Mouse (Mus musculus) gastrocnemius, postnatal 36 days (tissue): ENCODE measurements at regions not wholly inside any gene's neighbourhood (a gene's known extent, or its start where the extent isn't known, plus 50 kb on each side); places are given as distances from the start of the nearest gene placed in this dataset.

Source experiments
- DNase-seq, 2 experiments: peaks; one replicate each; pipeline ENCODE4 v3.0.0; 2022
- intact Hi-C: fragments of 180-260 bp; cut with DNase I; formaldehyde crosslinking; loops from one replicate; pipeline ENCODE4 v1.15.1; 2025

DNA sequence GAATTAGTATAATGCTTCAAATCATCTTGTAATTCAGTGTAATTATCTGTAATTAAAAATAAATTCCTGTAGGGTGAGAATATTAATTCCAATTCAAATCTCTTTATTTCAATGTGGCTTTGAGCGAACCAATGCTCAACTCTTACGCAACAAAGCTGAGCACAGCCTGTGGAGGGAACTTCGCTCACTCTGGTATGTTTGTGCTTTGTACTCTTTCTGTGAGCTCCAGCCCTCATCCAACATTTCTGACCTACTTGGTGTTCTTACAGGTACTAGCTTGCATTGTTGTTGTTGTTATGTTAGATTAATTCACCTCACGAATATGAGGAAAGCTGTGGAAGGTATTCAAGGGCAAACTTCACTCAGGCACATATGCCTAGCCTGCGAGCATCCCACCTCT lies 299.7 kb downstream of the Cog6 start:
- no peak for DNase-seq
- intact Hi-C loops = no loop called here

- DNase-seq = peak; percentile 17 to 22
- intact Hi-C loops = no loop called here
Measured at GRCm38 (mm10) chr3:52712151-52712550, 304.9 kb downstream of the Cog6 start.

- no peak for DNase-seq
- intact Hi-C loops = no loop called here
Measured at GRCm38 (mm10) chr3:52711133-52711532, 305.9 kb downstream of the Cog6 start.

- DNase-seq = no peak
- intact Hi-C loops = no loop called here
Measured at GRCm38 (mm10) chr3:52708746-52709145, 308.3 kb downstream of the Cog6 start.

- intact Hi-C loops = no loop called here
- DNase-seq = no peak
Measured at GRCm38 (mm10) chr3:52708301-52708700, 308.7 kb downstream of the Cog6 start.

DNA sequence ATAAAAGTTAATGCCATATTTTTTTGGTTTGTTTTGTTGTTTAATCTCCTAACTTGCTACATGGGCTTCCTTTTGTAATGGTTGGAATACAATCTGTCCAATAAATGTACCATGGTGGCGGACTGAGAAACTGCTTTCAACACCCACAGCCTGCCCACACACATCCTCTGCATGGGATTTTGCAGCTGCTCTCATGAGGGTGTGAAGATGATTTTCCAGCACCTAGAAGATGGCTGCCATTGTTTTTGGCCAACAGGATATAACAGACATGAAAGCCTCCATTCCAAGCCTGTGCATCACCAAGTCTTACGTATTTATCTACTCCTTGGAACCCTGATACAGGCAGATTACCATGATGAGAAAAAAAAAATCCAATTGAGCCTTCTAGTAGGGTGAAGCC lies 310.4 kb downstream of the Cog6 start:
- no peak for DNase-seq
- intact Hi-C loops = no loop called here

DNA sequence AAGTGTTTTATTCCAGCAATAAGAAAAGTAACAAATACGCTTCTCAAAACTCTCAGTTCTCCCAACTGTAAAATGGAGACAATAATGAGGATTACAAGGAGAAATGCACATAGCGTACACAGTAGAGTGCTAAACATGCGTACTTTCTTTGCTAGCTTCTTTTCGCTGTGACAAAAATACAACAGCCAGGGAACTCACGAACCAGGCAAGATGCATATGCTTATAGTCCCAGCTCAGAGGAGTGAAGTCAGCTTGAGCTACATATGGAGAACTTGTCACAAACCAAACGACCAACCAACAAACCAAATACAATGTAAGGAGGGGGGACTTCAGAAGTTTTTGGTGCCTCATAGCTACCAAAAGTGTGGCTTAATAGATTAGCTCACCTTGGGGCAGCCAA lies 313.3 kb downstream of the Cog6 start:
- no peak for DNase-seq
- intact Hi-C loops = no loop called here

DNA sequence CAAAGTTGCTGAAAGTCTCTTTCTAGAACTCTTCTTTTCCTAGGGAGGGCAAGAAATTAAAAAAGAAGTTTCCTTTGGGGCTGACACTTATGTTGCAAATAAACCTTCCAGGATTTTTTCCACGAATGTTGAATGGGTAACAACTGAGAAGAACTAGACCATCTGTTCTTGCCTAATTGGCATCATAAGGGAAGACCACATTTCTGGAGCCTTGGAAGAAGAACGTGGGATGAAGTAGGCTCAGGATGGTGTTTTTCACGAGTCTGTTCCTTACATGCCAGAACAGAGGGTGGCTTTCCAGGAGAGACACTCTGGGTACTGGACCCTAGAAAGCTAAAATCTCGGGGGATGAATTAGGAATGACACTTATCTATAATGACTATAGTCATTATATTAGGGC lies 314.1 kb downstream of the Cog6 start:
- DNase-seq = no peak
- intact Hi-C loops = no loop called here

DNA sequence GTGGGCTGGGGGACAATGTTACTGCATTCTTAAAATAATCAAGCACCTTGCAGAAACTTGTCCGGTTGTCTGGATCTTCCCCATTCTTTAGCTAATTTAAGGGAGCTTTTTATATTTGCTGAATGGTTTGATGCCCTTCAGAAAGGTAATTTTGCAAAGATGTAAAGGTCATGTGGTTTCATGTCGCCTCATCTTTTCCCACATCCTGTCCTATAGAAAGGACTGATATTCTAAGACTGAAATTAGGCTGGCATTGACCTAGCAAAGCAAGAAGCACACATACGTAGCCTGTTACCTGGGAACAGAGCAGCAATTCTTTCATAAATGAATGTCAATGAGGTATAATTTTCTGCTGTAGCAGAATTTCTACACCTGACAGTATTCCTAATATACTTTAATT lies 315.4 kb downstream of the Cog6 start:
- DNase-seq = no peak
- intact Hi-C loops = no loop called here

- intact Hi-C loops = no loop called here
- no peak for DNase-seq
Measured at GRCm38 (mm10) chr3:52693813-52694212, 323.2 kb downstream of the Cog6 start.

DNA sequence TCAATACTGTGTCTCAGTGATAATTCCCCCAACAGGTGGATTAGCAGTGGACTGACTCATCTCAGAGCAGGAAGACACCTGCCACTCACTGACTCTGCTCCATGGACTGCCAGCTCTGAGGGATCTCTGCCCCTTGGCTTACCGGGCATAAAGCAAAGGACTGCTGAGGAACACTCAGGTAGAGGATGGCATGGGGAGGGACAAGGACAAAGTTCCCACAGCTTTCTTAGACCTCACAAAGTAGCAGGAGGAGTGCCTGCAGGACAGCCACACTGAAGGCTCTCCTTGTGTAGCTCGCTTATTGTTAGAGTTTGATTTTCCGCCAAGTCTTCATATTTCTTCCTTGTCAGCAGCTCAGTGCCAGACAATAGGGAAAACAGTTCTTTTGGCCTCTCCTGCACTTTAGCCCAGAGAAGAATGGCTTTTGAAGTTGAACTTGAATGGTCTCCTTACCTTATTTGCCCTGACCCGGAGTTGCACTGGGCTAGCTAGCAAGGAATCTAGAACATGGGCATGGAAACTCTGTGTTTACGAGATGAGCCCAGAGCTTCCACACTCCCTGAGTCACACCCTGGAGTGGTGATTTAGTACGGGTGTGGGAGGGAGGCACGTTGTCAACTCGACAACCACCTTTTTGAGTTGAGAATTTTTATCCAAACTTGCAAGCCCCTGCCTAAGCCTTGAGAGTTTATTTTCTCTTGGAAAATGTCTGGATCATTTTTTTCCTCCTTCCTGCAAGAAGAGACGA lies 331.4 kb downstream of the Cog6 start:
- intact Hi-C loops = no loop called here
- DNase-seq = peak in 1 of 2 experiments; percentile 42

GRCm38 (mm10) chr3:52680824-52681388 lies 336.1 kb downstream of the Cog6 start:
- no peak for DNase-seq
- intact Hi-C loops = no loop called here

DNA sequence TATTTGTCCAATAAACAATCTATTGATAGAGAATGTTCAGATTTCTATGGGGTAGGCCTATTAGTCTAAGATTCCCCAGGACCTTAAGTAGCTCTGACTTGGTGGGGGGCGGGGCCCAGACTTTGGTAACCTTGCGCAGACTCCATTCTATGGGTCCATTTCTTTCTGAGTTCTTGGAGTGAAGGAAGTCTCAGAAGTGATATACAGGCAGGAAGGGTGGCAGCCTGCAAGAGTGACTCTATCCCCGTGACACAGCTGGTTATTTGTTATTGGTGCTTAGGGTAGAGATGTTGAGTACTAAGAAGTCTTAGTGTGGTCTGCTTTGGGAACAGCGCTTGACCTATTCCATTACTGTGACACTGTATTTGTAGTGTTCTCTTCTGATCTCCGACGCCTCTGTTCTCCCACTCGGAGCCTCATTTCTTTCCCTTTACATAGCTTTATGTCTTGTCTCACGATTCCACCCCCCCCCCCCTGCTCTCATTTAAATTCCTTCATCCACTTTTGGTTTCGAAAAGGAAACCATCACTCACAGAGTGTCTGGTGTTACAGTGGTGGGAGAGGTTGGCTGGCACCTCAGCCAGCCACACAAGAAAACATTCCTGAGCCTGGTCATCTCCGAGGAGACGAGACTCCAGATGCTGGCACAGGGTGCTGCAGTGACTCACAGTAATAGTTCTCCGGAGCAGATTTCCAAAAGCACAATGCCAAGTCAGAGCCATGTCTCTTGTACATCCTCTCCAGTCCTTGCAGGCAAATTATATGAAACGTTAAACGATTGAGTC lies 340.0 kb downstream of the Cog6 start:
- DNase-seq = no peak
- intact Hi-C loops = no loop called here

DNA sequence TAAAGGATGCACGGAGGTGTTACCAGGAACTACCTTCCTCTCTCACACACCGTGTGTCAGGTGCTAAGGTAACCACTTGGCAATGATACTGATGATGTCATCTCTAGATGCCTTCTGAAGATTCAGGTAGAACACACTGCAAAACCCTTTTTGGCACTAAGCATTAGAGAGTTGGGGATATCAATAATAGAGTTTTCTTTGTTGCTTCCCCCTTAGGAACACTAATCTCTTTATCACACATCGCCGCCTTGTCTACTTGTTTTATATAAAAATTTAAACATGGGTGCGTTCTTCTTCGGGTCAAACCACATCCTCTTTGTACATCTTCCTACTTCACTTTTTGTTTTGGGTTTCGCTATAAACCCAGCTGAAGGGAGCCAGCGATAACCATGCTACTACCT lies 346.4 kb downstream of the Cog6 start:
- intact Hi-C loops = no loop called here

GRCm38 (mm10) chr3:52663161-52663602 lies 353.9 kb downstream of the Cog6 start:
- DNase-seq = no peak
- intact Hi-C loops = no loop called here

More for the DNA sequence above, 346.4 kb downstream of the Cog6 start:
- DNase-seq = no peak

DNA sequence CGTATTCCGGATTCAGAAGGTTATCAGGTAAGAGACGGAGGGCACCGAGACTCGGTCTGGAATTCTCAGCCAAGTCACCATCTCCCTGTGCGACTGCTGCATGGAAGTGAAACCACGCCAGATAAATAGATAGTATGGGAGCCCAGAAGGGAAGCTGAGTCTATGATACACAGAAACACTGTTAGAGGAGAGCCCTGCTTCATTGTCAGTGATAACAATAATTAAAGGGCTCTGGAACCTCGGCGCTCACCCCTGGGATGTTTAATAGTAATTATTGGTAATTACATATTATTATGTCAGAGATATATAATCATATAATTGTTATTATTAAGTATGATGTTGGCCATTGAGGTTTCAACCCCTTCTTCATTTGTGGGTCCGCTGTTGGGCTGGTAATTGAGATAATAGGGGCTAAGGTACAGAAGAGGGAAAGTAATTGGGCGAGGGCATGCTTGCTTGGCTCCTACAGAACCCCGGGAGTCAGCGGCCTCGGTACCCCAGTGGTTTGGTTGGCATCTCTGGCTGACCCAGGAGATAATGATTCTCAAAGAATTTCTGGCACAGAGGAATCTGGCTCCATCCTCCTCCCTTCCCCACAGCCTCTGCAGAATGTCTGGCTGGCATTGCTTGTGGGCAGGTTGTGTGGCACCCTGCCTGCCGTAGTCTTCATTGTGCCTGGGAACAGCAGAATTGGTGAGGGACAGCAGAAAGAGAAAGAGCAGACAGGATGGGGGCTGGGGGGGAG lies 354.7 kb downstream of the Cog6 start:
- intact Hi-C loops = no loop called here
- no peak for DNase-seq

DNA sequence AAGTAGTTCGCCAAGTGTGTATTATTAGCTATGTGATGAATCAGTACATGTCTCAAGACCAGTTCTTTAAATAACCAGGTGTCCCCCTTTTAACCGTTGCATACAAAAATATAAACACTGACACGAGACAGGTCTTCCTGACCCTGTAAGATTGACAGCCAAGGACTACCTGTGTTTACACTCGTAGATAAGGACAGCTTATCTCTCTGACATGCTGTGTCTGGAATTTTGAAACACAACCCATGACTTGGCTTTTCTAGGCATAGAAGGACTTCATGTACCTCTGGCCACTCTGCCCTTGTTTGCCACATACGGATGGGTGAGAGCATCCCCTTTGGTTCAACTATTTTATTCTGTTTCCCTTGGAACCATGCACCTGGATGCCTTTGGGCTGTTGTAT lies 364.0 kb downstream of the Cog6 start:
- DNase-seq = no peak
- intact Hi-C loops = no loop called here

DNA sequence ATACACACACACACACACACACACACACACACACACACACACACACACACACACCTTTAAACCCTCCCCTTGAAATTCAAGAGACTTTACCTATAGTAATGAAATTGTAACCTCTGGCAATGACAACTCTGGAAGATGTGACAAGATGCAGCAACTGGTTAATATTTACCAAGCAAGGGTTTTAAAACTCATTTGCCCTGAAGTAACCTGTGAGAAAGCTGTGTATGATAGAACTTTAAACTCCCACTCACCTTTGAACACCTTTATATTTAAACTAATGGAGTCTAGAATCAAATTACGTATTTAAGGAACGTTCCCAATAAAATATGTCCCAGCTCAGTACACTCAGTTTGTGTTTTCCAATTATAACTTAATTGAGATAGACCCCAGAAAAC lies 364.6 kb downstream of the Cog6 start:
- no peak for DNase-seq
- intact Hi-C loops = no loop called here

DNA sequence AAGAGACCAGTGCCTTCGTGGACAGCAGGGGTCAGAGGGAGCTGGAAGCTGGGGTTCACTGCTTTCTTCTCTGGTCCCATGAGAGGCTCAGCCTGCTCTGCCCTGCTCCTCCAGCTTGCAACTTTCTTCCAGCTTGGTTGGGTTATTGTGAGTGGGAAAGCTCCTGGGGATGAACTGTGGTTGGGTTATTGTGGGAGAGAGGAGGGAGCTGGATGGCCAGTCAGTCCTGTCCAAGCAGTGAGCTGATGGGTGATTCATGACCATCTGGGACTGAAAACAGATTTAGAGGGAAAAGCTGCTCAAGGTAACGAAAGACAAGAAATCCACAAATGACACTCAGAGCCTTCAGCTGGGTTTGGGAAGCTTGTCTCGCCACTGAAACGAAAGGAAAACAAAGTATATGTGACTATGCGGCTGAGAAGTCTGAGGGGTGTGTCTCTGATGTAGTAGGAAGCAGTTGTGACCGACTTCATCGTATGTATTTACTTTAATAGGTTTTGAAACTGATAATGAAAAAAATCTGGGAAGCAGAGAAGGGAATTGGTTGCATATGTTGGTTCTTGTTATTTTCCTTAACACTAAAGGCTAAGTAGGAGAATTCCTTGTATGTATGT lies 365.1 kb downstream of the Cog6 start:
- intact Hi-C loops = no loop called here
- no peak for DNase-seq

DNA sequence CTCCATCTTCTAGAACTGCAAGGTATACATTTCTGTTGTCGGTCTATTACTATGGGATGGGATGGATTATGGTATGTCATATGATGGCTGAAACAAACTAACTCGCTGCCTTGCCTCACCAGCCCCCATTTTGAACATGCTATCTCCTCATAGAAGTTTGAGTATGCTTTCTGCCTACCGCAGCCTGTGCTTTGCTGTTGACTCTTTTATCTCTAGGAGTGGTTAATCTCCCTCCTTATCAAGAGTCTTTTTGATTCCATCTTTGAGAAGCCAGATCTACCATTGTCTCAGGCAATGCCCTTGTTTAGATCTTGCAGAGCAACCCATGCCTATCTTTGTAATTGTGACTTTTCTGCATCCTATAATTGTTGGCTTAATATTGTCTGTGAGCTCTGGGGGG lies 367.0 kb downstream of the Cog6 start:
- intact Hi-C loops = no loop called here
- no peak for DNase-seq
